Mouse (Mus musculus) B cell, adult 2 months (primary cell): ENCODE results near the gene Zfp365.
A peak's percentile ranks its signal among the peaks of the same experiment; 100 is the strongest.

Experiments
- DNase-seq, 2 experiments: peaks; one replicate each; pipeline ENCODE4 v3.0.0; 2022

The Zfp365 gene

DNA sequence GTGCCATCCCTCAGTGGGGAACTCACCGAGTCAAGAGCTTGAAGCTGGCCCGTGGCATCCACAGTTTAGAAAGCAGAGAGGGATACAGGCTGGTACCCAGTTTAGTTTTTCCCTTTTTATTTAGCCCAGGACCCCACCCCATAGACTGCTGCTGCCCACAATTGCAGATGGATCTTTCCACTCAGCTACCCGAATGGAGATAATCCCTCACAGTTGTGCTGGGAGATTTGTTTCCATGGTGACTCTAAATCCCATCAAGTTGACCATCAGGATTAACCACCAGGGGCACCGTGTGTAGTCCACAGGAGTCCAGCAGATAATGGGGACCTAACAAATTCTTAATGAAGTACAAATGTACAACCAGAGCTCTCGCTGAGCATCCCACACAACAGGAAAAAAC is 11.3 kb downstream of the Zfp365 start:
- no peak for DNase-seq

DNA sequence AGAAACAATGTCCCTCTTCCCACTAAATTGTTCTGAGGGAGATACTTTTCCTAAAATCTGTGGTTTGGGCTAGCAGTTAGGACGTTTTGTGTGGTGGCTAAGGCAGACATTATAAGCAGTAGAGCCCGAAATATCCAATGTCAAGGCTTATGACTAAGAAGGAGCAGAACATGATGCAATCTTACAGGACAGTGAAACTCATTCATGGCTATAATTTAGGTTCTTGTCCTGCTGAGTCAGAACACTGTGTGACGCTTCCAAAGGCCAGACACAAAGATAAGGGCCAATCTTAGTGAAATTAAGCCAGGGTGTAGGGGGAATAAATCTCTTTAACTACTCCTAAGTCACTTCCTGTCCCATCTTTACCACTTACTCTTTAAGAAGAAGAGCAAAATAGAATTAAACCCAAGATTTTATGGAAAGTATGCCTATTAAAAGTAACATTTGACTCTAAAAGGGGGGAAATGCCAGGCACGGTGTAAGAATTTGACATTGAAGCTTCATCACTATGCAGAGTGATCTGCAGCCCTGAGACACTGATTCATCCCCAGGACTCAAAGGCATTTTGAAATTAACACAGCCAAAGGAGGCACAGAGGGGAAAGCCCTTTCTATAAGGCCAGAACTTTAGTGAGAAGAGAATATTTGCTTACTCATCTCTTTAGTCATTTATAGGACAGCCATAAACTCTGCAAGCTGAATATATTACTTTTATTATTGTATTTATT is 13.3 kb downstream of the Zfp365 start:
- no peak for DNase-seq

DNA sequence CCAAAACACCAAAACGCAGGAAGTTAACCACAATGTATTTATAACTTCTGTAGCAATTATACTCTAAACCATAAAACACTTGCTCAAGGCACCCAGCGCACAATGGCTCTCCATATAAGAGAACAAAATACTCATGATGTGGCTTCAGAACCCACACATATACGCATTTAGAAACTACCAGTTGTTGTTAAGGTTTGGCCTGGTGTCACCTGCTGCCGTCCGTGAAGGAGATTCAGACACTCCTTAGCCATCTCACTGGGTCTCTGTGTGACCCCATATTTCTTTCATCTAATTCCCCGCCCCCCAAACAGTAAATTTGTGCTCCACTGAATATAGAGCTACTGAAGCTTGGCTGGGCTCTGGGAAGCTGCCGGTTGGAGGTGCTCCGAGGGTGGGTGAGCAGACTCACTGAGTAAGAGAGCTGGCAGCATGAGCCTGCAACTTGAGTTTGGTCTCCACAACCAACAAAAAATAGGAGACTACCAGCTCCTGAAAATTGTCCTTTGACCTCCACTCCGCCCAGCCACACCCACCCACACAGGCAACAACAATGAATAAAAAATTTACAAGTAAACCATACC is 14.0 kb downstream of the Zfp365 start:
- DNase-seq, result no peak

DNA sequence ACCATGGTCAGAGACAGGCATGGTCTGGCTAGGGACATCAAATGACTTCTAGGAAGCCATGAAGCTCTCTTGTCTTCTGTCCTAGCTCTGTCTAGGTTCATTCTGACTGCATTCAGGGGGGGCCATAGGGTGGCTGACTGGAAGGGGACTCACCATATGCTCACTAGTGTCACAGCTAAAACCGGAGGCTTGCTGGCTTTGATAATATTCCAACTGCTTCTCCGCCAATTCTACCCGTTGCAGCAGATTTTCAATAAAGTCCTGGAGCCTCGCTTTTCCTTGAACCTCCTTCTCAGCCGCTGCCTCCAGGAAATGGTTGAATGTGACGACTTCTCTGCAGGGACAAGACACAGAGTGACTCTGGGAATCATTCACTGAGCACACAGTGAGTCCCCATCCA is 15.2 kb downstream of the Zfp365 start:
- no peak for DNase-seq

DNA sequence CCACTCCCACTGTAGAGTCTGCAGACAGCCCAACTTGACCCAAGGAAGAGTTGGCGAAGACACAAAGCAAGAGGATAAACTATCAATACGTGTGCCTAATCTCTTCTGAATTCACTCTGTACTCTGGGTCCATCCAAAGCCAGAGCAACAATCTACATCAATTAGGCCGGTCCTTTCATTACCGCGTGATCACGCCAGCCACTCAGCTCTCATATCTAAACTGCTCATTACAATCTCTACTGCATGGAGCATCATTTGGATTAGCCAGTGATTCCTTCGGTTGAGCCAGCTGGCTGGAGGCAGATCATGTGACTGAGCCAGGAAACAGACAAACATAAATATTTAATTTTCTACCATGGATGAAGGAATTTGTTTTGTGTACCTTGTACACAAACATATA is 17.8 kb downstream of the Zfp365 start:
- no peak for DNase-seq

DNA sequence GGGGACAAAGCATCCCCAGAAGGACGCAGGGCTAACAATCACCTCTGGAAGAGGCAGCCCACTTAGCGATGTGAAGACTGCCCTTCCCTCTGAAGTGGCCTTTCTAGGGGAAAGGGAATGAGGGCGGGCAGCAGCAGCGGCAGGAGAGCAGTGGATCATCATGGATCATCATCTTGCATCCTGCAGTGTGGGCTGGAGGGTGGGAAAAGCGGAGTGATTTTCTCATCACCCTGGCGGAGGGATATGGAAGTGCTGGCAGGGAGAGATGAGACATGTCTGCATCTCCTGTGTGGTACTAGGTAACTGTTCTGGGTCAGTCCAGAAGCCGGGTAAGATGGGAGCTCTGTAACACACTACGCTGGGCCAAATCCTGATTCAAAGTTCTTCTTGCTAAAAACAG is 18.4 kb downstream of the Zfp365 start:
- DNase-seq, result no peak

DNA sequence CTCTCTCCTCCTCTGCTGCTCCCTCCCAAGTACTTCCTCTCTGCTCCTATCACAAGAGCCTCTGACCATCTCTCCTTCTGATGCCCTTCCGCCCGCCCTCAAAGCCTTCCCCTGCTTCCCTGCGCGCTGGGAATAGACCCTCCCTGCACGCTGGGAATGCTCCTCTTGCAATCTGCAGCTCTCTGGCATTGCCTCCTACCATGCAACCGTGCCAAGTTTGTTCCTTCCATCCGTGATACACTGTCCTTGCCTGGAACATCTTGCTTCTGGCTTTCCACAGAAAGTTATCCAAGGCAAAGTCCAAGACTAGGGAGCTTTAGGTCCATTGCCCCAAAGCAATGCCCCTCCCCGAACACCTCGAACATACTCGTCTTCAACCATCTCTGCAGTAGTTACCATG is 19.2 kb downstream of the Zfp365 start:
- no peak for DNase-seq

DNA sequence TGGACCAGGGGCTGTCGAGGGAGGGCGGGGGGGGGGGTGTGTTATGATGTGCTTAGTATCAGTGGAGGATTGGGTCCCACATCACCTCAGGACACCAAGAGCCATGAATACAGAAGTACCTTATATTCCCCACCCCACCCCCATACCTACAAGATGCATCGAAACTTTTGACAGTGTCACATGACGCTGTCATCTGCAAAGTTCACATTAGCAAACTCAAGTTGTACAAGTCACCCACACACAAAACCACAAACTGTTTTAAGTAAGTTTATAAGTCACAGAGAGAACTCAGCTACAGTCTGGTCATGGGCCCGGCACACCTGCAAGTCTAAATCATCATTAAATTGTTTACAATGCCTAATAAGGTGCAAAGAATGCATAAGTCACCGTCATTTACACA is 21.3 kb downstream of the Zfp365 start:
- no peak for DNase-seq

DNA sequence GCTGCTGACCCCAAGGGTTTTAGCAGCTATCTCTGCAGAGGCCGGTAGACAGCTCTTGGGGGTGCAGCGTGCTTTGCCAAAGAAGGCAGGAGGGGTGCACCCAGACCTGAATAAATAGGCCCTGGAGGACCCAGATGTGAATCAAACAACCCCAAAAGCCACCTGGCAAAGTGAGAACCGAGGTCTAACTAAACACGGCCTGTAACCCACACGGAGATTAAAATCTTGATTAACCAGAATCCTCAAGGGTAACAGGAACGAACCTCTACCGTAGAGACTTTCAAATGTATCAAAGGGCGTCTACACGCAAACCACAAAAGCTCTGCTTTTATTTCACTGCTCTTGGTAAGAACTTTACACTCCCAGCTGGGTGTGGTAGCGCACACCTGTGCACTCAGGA is 24.5 kb downstream of the Zfp365 start:
- no peak for DNase-seq

DNA sequence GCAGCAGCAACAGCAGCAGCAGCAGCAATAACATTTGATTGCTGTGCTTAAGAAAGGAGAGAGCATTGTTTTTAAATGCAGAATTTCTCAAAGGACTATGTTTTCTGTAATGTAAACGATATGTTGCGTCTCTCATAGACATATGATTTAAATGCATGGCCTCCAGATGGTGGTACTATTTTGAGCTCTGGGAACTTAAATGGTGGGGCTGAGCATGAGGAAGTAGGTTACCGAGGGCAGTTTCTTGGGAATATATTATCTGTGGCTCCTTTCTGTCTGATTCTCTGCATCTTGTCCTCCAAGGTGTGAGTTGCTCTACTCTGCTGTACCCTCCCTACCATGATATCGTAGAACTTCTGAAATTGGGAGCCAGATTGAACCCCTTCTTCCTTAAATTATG is 31.8 kb downstream of the Zfp365 start:
- no peak for DNase-seq

DNA sequence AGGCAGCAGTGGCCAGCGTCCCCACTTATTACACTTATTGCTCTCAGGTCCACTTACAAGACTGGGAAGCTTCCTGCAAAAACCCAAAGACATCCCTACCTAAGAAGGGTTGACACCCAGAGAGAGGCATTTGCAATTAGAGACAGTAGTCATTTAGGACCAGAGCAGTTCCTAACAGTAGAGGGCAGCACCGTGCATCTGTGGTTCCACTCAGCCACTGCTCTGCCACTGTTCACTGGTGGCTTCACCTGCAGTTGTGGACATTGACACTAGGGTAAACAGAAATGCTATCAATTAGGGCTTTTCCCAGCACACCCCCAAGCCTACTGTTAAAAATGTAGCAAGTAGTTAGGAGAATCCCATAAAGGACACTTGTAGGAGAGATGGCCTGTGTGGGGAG is 40.7 kb downstream of the Zfp365 start:
- peak; percentile 75 to 76 for DNase-seq

DNA sequence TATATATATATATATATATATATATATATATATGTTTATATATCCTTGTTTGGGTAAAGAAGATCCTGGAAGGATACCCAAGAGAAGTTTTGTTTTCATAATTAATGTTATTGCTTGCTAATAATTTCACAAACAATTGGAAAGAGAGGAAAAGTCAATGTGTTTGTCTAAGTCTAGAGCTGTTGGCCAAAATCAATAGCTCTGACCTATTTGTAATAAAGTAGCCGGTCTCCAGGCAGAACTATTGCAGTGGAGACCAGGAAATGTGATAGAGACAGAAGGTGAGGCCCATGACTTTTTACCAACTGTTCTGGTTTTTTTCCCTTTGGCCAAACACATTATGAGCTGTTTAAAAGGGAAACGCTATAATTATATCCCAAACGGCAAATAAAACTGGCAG is 44.2 kb downstream of the Zfp365 start:
- DNase-seq, result no peak

DNA sequence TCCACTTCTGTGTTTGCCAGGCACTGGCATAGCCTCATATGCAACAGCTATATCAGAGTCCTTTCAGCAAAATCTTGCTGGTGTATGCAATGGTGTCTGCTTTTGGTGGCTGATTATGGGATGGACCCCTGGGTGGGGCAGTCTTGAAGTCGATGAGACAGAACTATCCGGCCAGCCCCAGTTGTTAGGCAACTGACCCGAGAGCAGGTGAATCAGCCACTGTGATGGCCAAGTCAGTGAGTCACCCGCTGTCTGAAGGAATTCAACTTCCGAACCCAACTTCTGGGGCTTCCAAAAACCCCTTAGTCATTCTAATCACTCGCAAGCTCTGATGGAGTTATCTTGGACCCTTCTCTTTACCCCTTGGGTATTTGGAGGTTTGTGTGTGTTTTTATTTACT is 46.6 kb downstream of the Zfp365 start:
- DNase-seq, result no peak

DNA sequence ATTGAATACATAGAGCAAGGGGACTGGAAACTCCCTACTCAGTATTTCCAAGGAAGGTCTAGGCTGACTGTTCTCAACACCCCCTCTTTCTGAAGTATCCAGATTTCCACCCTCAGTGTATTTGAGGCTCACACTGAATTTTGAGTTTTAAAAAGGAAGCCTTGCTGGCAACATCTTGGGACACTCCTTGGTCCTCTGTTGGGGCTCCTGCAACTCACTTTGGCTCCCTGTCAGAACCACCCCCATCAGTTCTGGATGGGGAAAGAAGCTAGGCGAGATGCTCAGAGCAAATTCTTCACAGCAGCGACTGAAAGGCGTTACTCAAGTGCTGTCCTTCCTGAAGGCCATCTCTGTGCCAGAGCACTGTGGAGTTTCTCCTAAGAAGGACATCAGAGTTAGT is 47.4 kb downstream of the Zfp365 start:
- no peak for DNase-seq

DNA sequence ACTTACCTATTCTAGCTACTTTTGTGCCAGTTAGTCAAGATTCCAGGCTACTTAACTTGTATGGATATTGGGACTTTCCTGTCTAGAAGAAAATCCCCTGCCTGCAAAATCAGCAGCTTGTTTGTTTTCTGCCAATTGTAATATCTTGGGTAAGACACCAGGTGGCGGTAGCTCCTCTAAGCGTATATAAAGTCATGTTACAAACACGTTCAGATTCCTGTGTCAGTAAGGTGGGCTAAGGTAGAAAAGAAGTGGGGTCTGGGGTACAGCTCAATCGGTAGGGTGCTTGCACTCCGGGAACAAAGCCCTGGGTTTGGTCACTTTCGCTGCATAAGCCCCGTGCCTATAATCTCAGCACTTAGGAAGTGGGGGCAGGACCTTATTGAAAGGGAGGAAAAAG is 50.1 kb downstream of the Zfp365 start:
- DNase-seq, result peak; percentile 40 to 46

DNA sequence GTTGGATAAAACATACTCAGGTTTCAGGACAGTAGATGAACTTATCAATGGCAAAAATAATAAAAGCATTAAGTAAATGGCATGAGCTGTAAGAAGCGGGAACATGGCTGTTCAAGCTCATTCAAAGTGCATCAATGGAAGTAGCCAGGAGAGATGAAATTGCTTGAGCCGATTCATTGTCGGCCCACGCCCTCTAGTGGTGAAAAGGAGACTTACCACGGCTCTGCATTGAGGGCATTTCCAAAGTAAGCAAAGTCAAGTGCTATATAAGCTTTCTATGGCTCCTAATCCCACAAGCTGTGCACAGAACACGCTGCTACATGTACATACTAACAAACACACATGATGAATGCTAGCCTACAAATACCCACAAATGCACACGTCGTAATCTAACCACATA is 53.6 kb downstream of the Zfp365 start:
- peak; percentile 77 to 80 for DNase-seq

DNA sequence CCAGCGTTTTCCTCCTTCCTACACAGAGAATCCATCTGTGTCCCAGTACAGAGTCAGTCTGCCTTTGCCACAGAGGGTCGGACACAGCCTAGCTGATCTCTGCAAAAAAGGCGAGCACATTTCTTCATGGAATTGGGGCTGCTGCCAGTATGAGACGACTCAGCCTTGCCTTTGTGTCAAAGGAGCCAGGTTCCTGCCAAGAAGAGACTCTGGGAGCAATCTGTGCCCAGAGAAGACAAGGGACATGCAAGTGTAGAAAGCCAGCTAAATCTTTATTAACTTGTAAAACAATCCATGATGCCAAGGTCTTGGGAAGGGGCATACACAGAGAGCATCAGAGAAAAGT is 54.9 kb downstream of the Zfp365 start:
- DNase-seq, result no peak

DNA sequence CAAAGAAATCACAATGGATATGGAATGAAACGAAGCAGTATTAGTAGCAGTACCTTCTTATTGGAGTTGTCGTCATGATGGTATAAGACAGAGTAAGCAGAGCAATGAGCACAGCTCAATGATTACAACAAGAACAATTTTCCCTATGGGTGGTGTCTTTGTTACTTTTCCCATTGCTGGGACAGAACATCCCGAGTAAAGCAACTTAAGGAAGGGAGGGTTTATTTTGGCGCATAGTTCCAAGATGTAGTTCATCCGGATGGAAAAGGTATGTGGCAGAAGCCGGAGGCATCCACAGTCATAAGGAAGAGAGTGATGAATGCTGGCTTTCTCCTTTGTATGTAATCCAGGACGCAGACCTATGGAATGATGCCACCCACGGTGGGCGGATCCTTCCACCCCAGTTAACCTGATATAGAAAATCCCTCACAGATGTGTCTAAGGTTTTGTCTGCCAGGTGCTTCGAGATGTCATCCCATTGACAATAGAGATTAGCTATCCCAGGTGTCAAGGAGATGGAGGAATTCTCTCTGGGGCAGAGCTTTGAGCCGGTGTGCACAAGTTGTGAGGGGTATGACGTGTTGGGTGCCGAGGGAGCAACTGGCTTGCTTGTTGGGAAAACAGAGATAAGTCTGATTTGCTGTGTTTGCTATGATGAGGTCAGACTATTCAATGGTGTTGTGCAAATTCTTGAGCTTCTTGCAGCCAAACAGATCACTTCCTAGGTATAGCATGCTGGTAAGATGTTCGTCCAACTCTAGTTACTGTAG is 55.5 kb downstream of the Zfp365 start:
- no peak for DNase-seq

DNA sequence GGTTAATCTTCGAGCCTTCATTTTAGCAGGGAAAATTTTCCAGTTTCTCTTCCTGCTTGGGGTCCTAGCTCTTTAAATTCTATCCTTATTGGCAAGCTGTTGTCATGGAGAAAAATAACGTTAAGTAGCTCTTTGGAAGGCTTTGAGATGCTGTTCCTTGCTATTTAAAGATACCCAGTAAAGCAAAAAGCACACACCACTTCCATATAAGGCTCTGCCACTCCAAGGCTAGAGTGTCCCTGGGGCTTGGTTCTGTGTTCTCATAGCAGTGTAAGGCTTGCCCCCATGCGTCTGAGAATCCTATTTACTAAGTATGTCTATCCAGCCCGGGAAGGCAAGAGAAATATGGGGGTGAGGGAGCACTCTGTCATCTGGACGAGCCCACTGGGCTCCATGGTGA is 56.7 kb downstream of the Zfp365 start:
- no peak for DNase-seq

DNA sequence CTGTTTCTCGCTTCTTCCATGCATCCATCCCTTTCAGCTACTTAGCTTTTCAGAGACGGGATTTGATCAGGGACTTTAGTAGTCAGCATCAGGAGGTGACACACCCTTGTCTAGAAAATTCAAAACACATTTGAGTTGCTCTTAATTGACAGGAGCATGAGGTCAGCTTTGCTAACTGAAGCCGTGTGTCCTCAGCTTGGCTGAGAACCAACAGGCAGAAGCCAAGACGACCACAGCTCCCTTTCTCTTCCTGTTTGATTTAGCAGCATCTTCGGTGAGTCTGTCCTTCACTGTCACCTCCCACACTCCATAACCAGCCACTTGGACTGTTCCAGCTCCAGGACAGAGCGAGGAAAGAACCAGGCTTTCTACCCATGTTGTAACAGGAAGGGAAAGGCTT is 60.1 kb downstream of the Zfp365 start:
- DNase-seq, result no peak

DNA sequence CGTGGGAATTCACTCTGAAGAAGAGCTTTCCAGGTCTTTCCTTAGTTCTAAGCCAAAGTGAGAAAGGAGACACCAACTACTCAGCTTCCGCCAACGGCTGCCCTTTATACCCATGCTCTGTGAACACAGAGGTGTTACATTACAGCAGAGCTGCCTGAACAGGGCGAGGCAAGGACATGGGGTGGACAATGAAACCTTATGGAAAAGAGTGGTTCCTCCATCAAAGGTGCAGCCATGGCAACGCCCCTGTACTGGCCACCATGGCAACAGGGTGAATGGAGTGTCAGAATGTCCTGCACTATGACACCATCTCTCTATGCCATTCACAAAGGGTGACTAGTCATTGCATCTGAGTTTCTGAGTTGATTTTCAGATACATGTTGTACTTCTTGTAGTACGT is 61.4 kb downstream of the Zfp365 start:
- no peak for DNase-seq

DNA sequence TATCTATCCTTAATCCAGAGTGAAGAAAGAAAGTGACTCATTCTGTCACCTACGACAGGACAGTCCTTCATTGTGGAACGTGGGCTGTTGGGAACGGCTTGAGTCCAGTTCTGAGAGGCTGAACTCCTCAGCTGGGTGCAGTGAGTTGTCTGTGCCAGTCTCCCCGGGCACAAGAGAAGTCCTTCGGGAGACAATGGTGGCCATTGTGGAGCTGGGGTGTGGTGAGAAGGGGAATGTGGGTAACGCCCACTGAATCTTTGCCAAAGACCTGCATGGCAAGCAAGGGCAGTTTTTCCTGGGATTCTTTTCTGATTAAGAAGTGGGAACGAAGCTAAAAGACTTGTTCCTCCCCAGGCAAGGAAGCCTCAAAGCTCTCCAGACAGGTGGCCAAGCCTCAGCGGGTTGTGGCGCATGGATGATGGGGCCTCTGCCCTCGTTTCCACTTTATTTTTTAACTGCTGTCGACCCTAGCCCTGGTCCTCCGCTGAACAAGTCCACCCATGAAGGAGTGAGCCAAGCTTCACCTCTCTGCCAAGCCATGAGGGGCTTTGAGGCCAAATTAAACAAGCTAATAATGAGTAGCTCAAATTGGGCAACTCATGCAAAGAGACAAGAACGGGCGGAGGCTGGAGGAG is 66.3 kb downstream of the Zfp365 start:
- no peak for DNase-seq

DNA sequence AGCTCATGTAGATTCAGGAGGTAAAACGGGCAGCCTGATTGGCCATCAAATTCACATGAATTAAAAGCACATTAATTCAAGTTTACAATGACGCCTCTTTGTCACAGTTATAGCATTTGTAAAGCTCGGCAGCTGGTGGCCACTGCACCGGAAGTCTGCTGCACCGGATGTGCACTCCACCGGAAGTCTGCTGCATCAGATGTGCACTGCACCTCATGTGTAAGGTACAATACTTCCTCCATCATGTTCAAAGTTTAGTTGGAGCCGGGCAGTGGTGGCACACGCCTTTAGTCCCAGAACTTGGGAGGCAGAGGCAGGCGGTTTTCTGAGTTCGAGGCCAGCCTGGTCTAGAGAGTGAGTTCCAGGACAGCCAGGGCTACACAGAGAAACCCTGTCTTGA is 70.9 kb downstream of the Zfp365 start:
- DNase-seq, result no peak

DNA sequence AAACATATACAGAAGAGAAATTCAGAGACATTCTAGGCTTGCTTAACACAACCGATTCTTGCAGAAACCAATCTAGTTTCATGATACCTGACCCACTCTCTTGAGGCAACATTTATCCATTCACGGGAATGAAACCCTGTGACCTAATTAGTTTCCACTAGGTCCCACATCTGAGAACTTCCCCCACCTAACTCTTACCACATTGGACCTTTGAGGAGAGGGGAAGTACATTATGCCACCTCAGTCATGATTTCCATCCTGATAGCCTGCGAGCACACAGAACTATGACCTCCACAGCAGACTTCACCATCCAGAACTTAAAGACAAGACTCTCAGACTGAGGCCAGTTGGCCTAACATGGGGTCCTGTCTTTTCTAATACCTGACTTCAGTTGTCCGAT is 71.7 kb downstream of the Zfp365 start:
- DNase-seq, result no peak
